Mouse (Mus musculus) CH12.LX (cell line): Measurements from ENCODE around the gene Btbd9. TPM values are rescaled to one million over a fixed set of nuclear protein-coding genes. Genes with fewer than 3 reads are reported as not detected.

ENCODE experiments used
- DNase-seq: peaks from one replicate; pipeline ENCODE4 v3.0.0-alpha.2; 2013; ENCODE audit errors: extremely low read depth
- H3K27ac ChIP-seq: 2 replicates; pipeline ENCODE4 v1.5.1; 2012; ENCODE audit warnings: low read depth, mild to moderate bottlenecking, control low read depth, moderate library complexity; ENCODE audit not compliant: insufficient read depth
- H3K27me3 ChIP-seq: replicated peaks from 2 replicates; pipeline ENCODE3; 2012; ENCODE audit warnings: inconsistent platforms
- H3K36me3 ChIP-seq, 2 experiments: replicated peaks in 1 of 2; 2 replicates each; pipeline versions ENCODE3 to v1.6.1; 2012; ENCODE audit warnings: inconsistent platforms in 1 of 2, low read length in 1 of 2, mild to moderate bottlenecking in 1 of 2, mixed read lengths in 1 of 2, moderate library complexity in 1 of 2; ENCODE audit not compliant: control insufficient read depth in 1 of 2, insufficient read depth in 1 of 2
- H3K4me1 ChIP-seq, 2 experiments: 2 replicates each; pipeline ENCODE4 v1.6.1; 2012; ENCODE audit warnings: inconsistent platforms in 1 of 2, moderate library complexity in 1 of 2; ENCODE audit not compliant: insufficient read depth in 2 of 2, control insufficient read depth in 1 of 2
- H3K4me2 ChIP-seq: 2 replicates; pipeline ENCODE4 v1.6.1; 2012; ENCODE audit warnings: low read depth, mild to moderate bottlenecking, control low read depth; ENCODE audit not compliant: poor library complexity, insufficient read depth, severe bottlenecking
- H3K4me3 ChIP-seq, 3 experiments: fragments of 150-350 bp in 1 of 3; sonication (generic) in 1 of 3; replicated peaks in 1 of 3; 2 replicates each; pipeline versions ENCODE3 to v1.5.1; 2011 to 2012; ENCODE audit warnings: low read depth in 2 of 3, low read length in 2 of 3, mild to moderate bottlenecking in 2 of 3, moderate library complexity in 2 of 3, control low read depth in 1 of 3, improper control_type of control experiment in 1 of 3, inconsistent platforms in 1 of 3, mixed read lengths in 1 of 3; ENCODE audit not compliant: poor library complexity in 1 of 3
- H3K79me2 ChIP-seq: replicated peaks from 2 replicates; pipeline ENCODE4 v1.6.1; 2012; ENCODE audit warnings: mild to moderate bottlenecking, moderate library complexity; ENCODE audit not compliant: control insufficient read depth, poor library complexity, insufficient read depth, severe bottlenecking; ENCODE audit errors: extremely low read depth
- H3K9ac ChIP-seq: 2 replicates; pipeline ENCODE4 v1.6.1; 2012; ENCODE audit warnings: low read depth, mild to moderate bottlenecking, control low read depth, moderate library complexity; ENCODE audit not compliant: insufficient read depth
- H3K9me3 ChIP-seq: replicated peaks from 2 replicates; pipeline ENCODE3; 2012; ENCODE audit warnings: low read length, inconsistent platforms, mixed read lengths
- BHLHE40 ChIP-seq: IDR thresholded peaks from 2 replicates; pipeline ENCODE4 v1.6.1; 2011; ENCODE audit warnings: mild to moderate bottlenecking, low read depth, low read length, improper control_type of control experiment
- CHD1 ChIP-seq: IDR thresholded peaks from 2 replicates; pipeline ENCODE4 v1.6.1; 2012; ENCODE audit warnings: low read depth, low read length, improper control_type of control experiment, inconsistent platforms
- CHD2 ChIP-seq: IDR thresholded peaks from 2 replicates; pipeline ENCODE4 v1.6.1; 2011; ENCODE audit warnings: low read length, improper control_type of control experiment
- E2F4 ChIP-seq: IDR thresholded peaks from 2 replicates; pipeline ENCODE4 v1.6.1; 2011; ENCODE audit warnings: low read depth, low read length, improper control_type of control experiment; ENCODE audit not compliant: insufficient replicate concordance
- ELF1 ChIP-seq: IDR thresholded peaks from 2 replicates; pipeline ENCODE4 v1.6.1; 2014; ENCODE audit warnings: low read depth, mild to moderate bottlenecking, inconsistent platforms, low read length, improper control_type of control experiment
- EP300 ChIP-seq: IDR thresholded peaks from 2 replicates; pipeline ENCODE4 v1.6.1; 2011; ENCODE audit warnings: low read length, improper control_type of control experiment
- ETS1 ChIP-seq: conservative IDR thresholded peaks from 2 replicates; pipeline ENCODE4 v1.6.1; 2012; ENCODE audit warnings: low read depth, mild to moderate bottlenecking, inconsistent platforms, low read length, improper control_type of control experiment, moderate library complexity
- GABPA ChIP-seq: IDR thresholded peaks from 2 replicates; pipeline ENCODE4 v1.6.1; 2012; ENCODE audit warnings: low read depth, low read length, improper control_type of control experiment, inconsistent platforms; ENCODE audit not compliant: insufficient replicate concordance
- HCFC1 ChIP-seq: IDR thresholded peaks from 2 replicates; pipeline ENCODE4 v1.6.1; 2012; ENCODE audit warnings: low read depth, mild to moderate bottlenecking, inconsistent platforms, low read length, improper control_type of control experiment
- IRF4 ChIP-seq: IDR thresholded peaks from 2 replicates; pipeline ENCODE4 v1.6.1; 2014; ENCODE audit warnings: low read depth, mild to moderate bottlenecking, inconsistent platforms, low read length, improper control_type of control experiment
- KAT2A ChIP-seq: IDR thresholded peaks from 2 replicates; pipeline ENCODE4 v1.6.1; 2012; ENCODE audit warnings: low read length, improper control_type of control experiment, inconsistent platforms; ENCODE audit not compliant: insufficient replicate concordance
- MAFK ChIP-seq: IDR thresholded peaks from 2 replicates; pipeline ENCODE4 v1.6.1; 2011; ENCODE audit warnings: low read length, improper control_type of control experiment; ENCODE audit not compliant: insufficient replicate concordance
- MAX ChIP-seq: IDR thresholded peaks from 2 replicates; pipeline ENCODE4 v1.6.1; 2011; ENCODE audit warnings: low read length, improper control_type of control experiment
- MEF2A ChIP-seq: IDR thresholded peaks from 2 replicates; pipeline ENCODE4 v1.6.1; 2014; ENCODE audit warnings: low read depth, mild to moderate bottlenecking, inconsistent platforms, low read length, improper control_type of control experiment, borderline replicate concordance
- MXI1 ChIP-seq: IDR thresholded peaks from 2 replicates; pipeline ENCODE4 v1.6.1; 2011; ENCODE audit warnings: mild to moderate bottlenecking, low read depth, low read length, improper control_type of control experiment
- MYC ChIP-seq: IDR thresholded peaks from 2 replicates; pipeline ENCODE4 v1.6.1; 2011; ENCODE audit warnings: low read depth, mild to moderate bottlenecking, improper control_type of control experiment, low read length
- POLR2A ChIP-seq: IDR thresholded peaks from 2 replicates; pipeline ENCODE4 v1.6.1; 2011; ENCODE audit warnings: low read depth, mild to moderate bottlenecking, improper control_type of control experiment, low read length
- RAD21 ChIP-seq: IDR thresholded peaks from 2 replicates; pipeline ENCODE4 v1.6.1; 2011; ENCODE audit warnings: low read depth, mild to moderate bottlenecking, low read length, improper control_type of control experiment, moderate library complexity
- UBTF ChIP-seq: IDR thresholded peaks from 2 replicates; pipeline ENCODE4 v1.6.1; 2012; ENCODE audit warnings: low read depth, mild to moderate bottlenecking, inconsistent platforms, low read length, improper control_type of control experiment, moderate library complexity
- ZC3H11A ChIP-seq: IDR thresholded peaks from 2 replicates; pipeline ENCODE4 v1.6.1; 2012; ENCODE audit warnings: low read depth, mild to moderate bottlenecking, inconsistent platforms, low read length, improper control_type of control experiment
- ZMIZ1 ChIP-seq: IDR thresholded peaks from 2 replicates; pipeline ENCODE4 v1.6.1; 2012; ENCODE audit warnings: low read depth, mild to moderate bottlenecking, inconsistent platforms, low read length, improper control_type of control experiment
- ZNF384 ChIP-seq: IDR thresholded peaks from 2 replicates; pipeline ENCODE4 v1.6.1; 2012; ENCODE audit warnings: low read depth, low read length, improper control_type of control experiment, inconsistent platforms
- dilution Hi-C: fragments of 300-500 bp; cut with MboI; formaldehyde crosslinking; loops from 2 replicates; pipeline ENCODE4 v1.14.3; 2020; ENCODE audit warnings: low sequenced_read_pairs; ENCODE audit not compliant: extremely low pct_unique_long_range_greater_than_20kb, extremely low pct_ligation_motif_present
- in situ Hi-C: fragments of 300-500 bp; cut with MboI; formaldehyde crosslinking; loops from 3 replicates; pipeline ENCODE4 v1.14.3; 2019; ENCODE audit warnings: low sequenced_read_pairs, low pct_ligation_motif_present, low pct_unique_long_range_greater_than_20kb, mixed read lengths
- polyA plus RNA-seq: library from polyadenylated mRNA; unstranded; fragments of >175 nt; gene quantifications from 2 replicates; pipeline ENCODE4 v1.2.1, GENCODE M21; 2012; ENCODE audit warnings: low read depth; ENCODE audit not compliant: insufficient read length
- total RNA-seq, 2 experiments: library from RNA; depleted of rRNA; stranded (reverse); fragments of 300-350 nt in 1 of 2; fragments of >200 nt in 1 of 2; gene quantifications; 2 replicates each; pipeline ENCODE4 v1.2.3; 2012 to 2014

Gene Btbd9
- total and polyA plus RNA-seq, 3 experiments = 19.3 to 25.4 (median 20.0) TPM

DNA sequence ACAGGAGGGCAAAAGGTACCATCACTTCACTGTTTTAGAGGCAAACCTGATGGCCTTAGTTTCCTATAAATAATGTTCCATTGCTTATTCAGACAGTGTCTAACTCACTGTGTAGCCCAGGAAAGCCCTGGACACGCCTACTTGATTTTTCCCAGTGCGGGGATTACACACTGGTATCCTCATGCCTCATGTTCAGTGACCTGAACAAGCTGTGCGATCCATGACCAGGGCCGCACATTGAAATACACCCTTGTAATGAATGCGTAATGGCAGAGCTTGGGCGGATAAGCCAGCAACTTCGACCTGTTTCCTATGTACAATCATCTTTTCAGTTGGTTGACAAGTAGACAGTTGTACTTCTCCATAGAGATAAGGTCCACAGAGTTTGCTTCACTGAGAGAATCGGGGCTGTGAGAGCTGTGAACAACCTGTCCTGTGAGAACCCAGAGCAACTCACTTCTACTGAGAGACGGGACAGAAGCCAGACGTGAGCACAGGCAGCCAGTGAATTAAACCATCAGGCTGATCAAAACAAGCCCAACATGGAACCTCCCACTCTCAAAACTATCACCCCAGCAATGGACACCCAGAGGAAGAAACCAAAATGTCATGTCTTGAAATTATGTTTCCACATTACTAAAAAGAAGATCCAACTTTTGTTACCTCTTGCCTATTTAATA lies 145.2 kb downstream of the Btbd9 start:
- no peak overlapping the region for H3K27ac ChIP-seq
- H3K79me2 ChIP-seq = no peaks in the 10 kb centered on the region
- dilution Hi-C loops = no loop called here
- no peaks in the 10 kb centered on the region for H3K4me1 ChIP-seq
- no peak overlapping the region for H3K4me2 ChIP-seq
- peaks cover 0 to 7% of the 10 kb centered on the region in 2 experiments for H3K36me3 ChIP-seq
- DNase-seq = no peak
- no peak overlapping the region for H3K4me3 ChIP-seq
- H3K27me3 ChIP-seq = no peaks in the 10 kb centered on the region
- in situ Hi-C loops = loop anchor here (25.0 kb wide), 1 partner anchor 194 kb away; no protein-coding TSS in a partner anchor
- TF ChIP-seq MEF2A (no peak), MXI1 (no peak), CHD2 (no peak), MAX (no peak), GABPA (no peak)
- H3K9ac ChIP-seq = no peak overlapping the region
- no peaks in the 10 kb centered on the region for H3K9me3 ChIP-seq

DNA sequence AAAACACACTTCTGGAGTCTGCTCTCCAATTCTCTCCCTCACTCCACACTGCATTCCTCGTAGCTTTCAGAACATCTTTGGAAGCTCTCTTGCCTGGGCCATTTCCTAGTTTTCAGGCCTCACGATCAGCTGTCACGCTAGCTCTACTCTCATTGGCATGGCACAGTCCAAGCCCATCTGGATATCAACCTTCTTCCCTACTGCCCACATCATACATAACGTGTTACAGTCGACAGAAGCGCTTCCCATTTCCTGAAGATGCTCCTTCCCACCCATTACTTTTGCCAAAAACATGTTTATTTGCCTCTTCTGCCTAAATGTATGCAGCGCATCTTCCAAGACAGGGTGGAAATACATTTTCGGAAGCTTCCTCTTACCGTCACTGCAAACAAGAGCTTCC lies 147.6 kb downstream of the Btbd9 start:
- H3K4me2 ChIP-seq = no peak overlapping the region
- in situ Hi-C loops = loop anchor here (25.0 kb wide), 1 partner anchor 191 kb away; no protein-coding TSS in a partner anchor
- dilution Hi-C loops = no loop called here
- H3K9ac ChIP-seq = no peak overlapping the region
- no peak overlapping the region for H3K4me3 ChIP-seq
- TF ChIP-seq ETS1 (no peak), MEF2A (no peak), MYC (no peak), BHLHE40 (no peak), MAX (no peak), IRF4 (no peak), CHD1 (no peak), MAFK (no peak)
- H3K79me2 ChIP-seq = no peaks in the 10 kb centered on the region
- no peaks in the 10 kb centered on the region for H3K9me3 ChIP-seq
- DNase-seq = no peak
- H3K27me3 ChIP-seq = no peaks in the 10 kb centered on the region
- no peak overlapping the region for H3K27ac ChIP-seq
- H3K4me1 ChIP-seq = no peaks in the 10 kb centered on the region
- peaks cover 0 to 4% of the 10 kb centered on the region in 2 experiments for H3K36me3 ChIP-seq

DNA sequence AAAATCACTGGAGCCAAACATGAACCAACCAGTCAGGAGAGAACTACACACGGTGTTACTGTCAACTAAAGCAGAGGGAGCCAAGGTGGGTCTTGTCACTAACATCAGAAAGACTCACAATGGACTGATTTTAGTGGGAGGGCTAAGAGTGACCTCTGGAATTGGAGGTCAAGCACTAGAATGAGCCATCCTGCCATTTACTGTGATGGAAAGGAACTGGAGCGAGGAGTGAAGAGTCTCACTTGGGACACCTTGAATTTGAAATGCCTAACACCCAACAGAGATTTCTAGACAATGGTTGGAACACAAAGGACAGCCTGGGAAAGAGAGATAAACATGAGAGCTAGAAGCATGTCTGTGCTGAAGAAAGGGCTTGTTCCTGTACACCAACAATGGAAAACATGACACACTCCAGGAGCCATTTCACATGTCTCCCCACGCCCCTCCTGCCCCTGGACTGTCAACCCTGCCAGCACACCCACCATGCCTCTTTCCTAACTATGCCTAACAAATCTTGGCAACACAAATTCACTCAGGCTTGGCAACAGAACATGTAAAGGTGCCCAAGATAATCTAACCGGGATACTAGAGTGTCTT lies 152.9 kb downstream of the Btbd9 start:
- H3K36me3 ChIP-seq = no peaks in the 10 kb centered on the region
- in situ Hi-C loops = no loop called here
- no peak for TF ChIP-seq UBTF
- no peak for TF ChIP-seq HCFC1
- TF ChIP-seq POLR2A = no peak
- no peak for TF ChIP-seq E2F4
- no peak for TF ChIP-seq ZC3H11A
- no peak for TF ChIP-seq BHLHE40
- TF ChIP-seq RAD21 = no peak
- TF ChIP-seq MXI1 = no peak
- TF ChIP-seq ETS1 = no peak
- TF ChIP-seq CHD2 = no peak
- no peak for TF ChIP-seq EP300
- TF ChIP-seq ZMIZ1 = no peak
- TF ChIP-seq ZNF384 = no peak
- TF ChIP-seq KAT2A = no peak
- TF ChIP-seq ELF1 = no peak
- TF ChIP-seq, all 38 proteins: peak for 0
- H3K9ac ChIP-seq = no peak overlapping the region
- no peak overlapping the region for H3K4me3 ChIP-seq
- H3K27me3 ChIP-seq = no peaks in the 10 kb centered on the region
- no peak overlapping the region for H3K27ac ChIP-seq
- no peak for DNase-seq
- H3K79me2 ChIP-seq = no peaks in the 10 kb centered on the region
- H3K4me1 ChIP-seq = peaks cover 0 to 16% of the 10 kb centered on the region in 2 experiments; a peak in 2 of 4 replicates
- H3K4me2 ChIP-seq = no peak overlapping the region
- H3K9me3 ChIP-seq = no peaks in the 10 kb centered on the region
- dilution Hi-C loops = no loop called here
